Comparison of ENCODE assay signal across 9 mouse cellular contexts in the genomic region with DNA sequence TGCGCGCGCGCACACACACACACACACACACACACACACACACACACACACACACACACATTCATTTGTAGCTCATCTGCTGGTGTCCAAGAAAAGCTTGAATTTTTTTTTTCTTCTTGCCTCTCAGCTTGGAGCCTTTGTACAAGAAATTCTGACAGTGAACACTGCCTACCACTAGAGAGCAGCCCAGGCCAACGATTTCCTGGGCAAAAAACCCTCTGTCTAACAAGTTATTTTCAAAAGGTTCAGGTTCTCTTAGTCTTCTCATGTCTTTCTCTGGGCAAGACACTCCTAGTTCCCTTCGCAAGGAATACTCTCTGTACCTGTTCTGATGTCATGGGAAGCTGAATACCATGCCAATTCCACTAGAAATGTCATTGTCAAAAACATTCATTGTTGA.
DNase-seq lines count a peak whose midpoint lies in the region; TF ChIP-seq lines count a peak whose summit lies in the region.
"Had no signal": no experiment of that assay in that cellular context is flagged by ENCODE, and none has a peak within 500 bp of the region (broad histone marks: within the 10 kb centered on the region; RNA-seq: fewer than 3 reads in every experiment).

No protein-coding gene starts in this region.

- DNase-seq in gastrocnemius, adult 18-20 months (ENCODE audit: low spot score), result peak; percentile 11
- DNase-seq in gastrocnemius, postnatal 25 days, result no peak
- peak; percentile 1 for DNase-seq in ovary, postnatal 10 days (ENCODE audit: low spot score)
- no peak for DNase-seq in ovary, adult 18-20 months (ENCODE audit: low spot score)
- peak; percentile 12 to 57 for DNase-seq in layer of hippocampus, adult 8-10 months (ENCODE audit: low spot score in 2 of 2)
- DNase-seq in retina, embryonic 14.5 days (ENCODE audit: low spot score), result peak; percentile 61
- DNase-seq in spleen, postnatal 4 days (ENCODE audit: low spot score in 2 of 2), result no peak

- 0 out of 2 replicates have a peak, but pooled peaks have one; percentile 6 for TF ChIP-seq CTCF in embryonic fibroblast, embryonic 13.5 days (IDR thresholded peaks at IDR 0.05; ENCODE audit: borderline replicate concordance, insufficient read depth, low read length)

- no peak overlapping the region for H3K27ac ChIP-seq in embryonic fibroblast, embryonic 13.5 days (ENCODE audit: insufficient read depth, low read length)
- H3K27ac ChIP-seq: heart, embryonic 13.5 days had no signal

- no peak for TF ChIP-seq POLR2A in embryonic fibroblast, embryonic 13.5 days (IDR thresholded peaks at IDR 0.05; ENCODE audit: low read depth, low read length)

- H3K4me3 ChIP-seq in embryonic fibroblast, embryonic 13.5 days (ENCODE audit: insufficient read depth, low read length), result no peak overlapping the region
- H3K4me3 ChIP-seq: heart, embryonic 13.5 days had no signal

- H3K4me1 ChIP-seq in embryonic fibroblast, embryonic 13.5 days (ENCODE audit: control insufficient read depth, insufficient read depth, low read length), result no peaks in the 10 kb centered on the region

Comparison
In these comparisons a context has a peak if more than half of its experiments do, and no peak if none do; other contexts are left out.
1. DNase-seq: peak in gastrocnemius, adult 18-20 months (single experiment), ovary, postnatal 10 days (single experiment), layer of hippocampus, adult 8-10 months (2 of 2) and retina, embryonic 14.5 days (single experiment); none in gastrocnemius, postnatal 25 days (single experiment), ovary, adult 18-20 months (single experiment) and spleen, postnatal 4 days (0 of 2).